Mouse (Mus musculus) kidney, postnatal 25 days (tissue): ENCODE results near the gene Ppan.
A peak's percentile ranks its signal among the peaks of the same experiment; 100 is the strongest.

ENCODE experiments used
- DNase-seq, 2 experiments: peaks; one replicate each; pipeline ENCODE4 v3.0.0; 2021; ENCODE audit warnings: mixed read lengths in 2 of 2

The Ppan gene

GRCm38 (mm10) chr9:20879097-20879792, 8.7 kb upstream of the Ppan start, which contains the start of gene Angptl6:
TSS of gene Angptl6 (minus strand) at chr9:20879727.
- DNase-seq = peak in 1 of 2 experiments; percentile 53

DNA sequence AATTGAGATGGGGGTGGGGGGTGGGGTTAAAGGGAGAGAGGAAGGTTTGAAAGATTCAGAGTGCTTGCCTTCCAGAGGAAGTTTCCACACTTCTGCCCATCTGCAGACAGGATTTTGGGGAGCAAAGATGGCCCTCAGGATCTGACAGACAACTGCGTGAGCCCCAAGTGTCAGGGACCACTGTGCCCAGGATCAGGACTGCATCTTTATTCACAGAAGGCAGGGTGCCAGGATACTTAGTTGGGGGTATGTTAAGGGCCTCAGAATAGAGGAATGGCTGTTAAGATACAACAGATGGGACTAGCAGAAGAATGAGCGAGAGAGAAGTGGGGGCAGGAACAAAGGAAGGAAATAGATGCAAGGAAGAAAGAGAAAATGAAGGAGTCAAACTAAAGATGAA, 1.4 kb upstream of the Ppan start:
- DNase-seq = no peak

GRCm38 (mm10) chr9:20887191-20887590, 784 bp upstream of the Ppan start:
- no peak for DNase-seq

GRCm38 (mm10) chr9:20888386-20888765, 401 bp downstream of the Ppan start:
- no peak for DNase-seq

GRCm38 (mm10) chr9:20889185-20890141, 1.5 kb downstream of the Ppan start:
- DNase-seq = peak in 1 of 2 experiments; percentile 43

GRCm38 (mm10) chr9:20890411-20890810, 2.4 kb downstream of the Ppan start:
- DNase-seq = no peak

DNA sequence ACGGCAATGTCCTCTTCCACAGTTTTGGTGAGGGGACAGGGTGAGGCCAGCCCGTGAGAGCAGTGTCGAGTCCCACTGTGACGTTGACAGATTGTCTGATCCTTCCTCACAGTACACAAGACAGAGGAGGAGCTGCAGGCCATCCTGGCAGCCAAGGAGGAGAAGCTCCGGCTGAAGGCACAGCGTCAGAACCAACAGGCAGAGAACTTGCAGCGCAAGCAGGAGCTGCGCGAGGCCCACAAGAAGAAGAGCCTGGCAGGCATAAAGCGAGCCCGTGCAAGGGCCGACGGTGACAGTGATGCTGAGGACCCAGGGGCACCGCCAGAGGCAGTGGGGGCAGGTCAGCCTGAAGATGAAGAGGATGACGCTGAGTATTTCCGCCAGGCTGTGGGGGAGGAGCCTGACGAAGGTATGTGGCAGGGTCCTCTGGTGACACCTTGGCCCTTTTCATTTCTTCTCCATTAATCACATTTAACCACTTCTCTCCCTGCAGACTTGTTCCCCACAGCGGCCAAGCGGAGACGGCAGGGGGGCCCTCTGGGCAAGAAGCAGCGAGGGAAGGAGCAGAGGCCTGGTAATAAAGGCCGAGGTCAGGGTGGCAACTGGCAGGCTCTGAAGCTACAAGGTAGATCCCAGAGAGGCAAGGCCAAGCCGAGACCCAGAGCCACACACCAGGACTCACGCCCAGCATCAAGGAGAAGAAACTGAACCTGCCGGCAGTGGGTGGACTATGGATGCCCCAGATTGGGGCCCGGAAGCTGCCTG, 3.5 kb downstream of the Ppan start:
- DNase-seq = peak in 1 of 2 experiments; percentile 48

DNA sequence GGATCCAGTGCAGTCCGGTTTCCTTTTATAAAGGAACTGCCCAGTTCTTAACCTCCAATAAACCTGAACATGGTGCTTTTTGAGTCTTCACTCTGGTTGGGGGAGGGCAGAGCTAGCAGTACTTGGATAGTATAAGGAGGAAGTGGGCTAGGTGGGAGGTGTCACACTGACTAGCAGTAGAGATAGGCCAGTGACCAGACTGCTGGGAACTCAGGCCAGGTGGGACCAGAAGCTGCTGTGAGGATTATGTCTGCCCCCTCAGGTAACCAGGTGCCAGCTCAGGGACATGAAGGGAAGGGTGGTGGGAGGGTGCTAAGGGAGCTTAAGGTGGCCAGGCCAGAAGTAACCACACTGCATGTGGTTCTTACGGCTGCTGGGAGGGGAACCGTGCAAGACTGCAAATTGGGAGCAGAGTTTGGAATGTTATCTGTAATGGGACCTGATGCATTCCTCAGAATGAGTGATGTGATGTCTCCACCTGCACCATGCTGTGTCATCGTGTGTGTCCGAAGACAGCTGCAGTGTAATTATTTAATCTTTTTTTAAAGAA, 4.2 kb downstream of the Ppan start:
- DNase-seq = no peak

GRCm38 (mm10) chr9:20893069-20893468, 5.1 kb downstream of the Ppan start:
- DNase-seq = no peak

- no peak for DNase-seq
Measured at GRCm38 (mm10) chr9:20893590-20894343, 5.8 kb downstream of the Ppan start.

DNA sequence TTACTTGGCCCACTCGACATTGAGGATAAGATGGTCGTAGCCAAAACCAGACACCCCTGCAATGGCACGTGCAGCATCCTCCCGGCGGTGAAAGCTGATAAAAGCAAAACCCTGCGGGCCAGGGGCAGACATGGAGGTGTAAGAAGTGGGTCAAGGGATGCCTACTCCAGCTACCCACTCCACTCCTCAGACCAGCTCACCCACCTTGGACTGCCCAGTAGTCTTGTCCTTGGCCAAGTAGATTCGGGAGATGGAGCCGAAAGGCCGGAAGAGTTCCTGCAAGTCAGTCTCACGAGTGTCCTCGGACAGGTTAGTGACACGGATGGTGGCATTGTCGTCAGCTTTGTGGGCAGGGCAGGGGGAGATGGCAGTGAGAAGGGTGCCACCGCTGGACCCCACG, 6.7 kb downstream of the Ppan start:
- DNase-seq = no peak

GRCm38 (mm10) chr9:20895382-20895781, 7.4 kb downstream of the Ppan start:
- DNase-seq = no peak

DNA sequence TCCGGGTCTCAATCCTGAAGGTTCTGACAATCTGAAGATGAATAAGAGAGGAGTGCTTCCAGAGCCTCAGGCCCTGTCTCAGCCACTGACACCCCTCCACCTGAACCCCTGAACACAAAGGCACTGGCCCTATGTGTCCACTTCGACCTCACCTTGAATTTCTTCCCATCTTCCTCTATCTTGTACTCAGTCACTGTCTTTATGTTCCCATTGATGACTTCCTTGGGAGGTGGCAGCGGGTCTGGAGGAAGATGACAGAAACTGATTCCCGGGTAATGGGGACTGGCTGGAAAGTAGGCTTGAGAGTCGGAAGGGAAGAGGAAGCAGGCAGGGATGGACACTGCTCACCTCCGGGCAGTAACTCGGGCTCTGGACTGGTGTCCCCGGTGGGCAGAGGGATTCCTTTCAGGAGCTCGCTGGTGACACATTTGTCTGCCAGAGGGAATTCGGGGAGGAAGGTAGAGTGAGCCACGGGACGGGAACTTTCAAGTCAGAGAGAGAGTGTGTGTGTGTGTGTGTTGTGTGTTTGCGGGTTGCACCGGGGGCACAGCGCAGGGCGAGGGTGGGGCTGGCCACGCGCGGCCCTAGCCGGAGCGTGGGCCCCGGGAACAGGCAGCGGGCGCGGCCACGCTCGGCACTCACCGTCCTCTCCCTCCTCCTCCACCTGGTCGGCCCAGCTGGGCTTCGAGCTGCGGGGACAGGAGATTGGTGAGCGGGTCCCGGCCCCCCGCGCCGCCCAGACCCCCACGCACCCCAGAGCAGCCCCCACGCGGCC, 9.9 kb downstream of the Ppan start:
- no peak for DNase-seq

DNA sequence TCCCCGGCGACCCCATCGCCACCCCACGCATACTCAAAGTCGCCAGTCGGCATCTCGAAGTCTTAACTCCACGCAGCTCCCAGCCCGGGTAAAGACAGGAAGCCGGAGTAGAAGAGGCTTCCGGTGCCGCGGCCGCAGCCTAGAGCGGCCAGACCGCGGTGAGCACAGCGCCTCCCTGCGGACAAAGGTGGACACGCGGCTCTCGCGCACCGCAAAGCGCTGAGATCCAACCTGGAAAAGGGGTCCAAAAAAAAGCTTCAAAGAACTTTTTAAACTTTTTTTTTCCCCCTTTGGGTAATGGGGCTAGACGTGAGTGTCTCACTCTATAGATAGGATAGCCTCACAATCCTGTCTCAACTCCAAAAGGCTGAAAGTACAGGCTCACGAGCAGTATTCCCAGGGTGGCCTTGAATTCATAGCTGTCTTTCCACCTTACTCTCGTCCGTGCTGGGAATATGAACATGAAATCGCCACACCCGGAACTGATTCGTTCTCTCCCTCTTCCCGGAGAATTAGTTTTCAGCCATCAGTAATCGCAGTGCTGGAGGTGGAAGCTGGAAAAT, 10.6 kb downstream of the Ppan start, which contains the start of gene Eif3g:
Gene Eif3g (minus strand): TSS at position 113 of the 563 bp plus-strand sequence.
- peak; percentile 87 to 91 for DNase-seq

GRCm38 (mm10) chr9:20901466-20902173, 13.6 kb downstream of the Ppan start:
- DNase-seq = peak in 1 of 2 experiments; percentile 58

DNA sequence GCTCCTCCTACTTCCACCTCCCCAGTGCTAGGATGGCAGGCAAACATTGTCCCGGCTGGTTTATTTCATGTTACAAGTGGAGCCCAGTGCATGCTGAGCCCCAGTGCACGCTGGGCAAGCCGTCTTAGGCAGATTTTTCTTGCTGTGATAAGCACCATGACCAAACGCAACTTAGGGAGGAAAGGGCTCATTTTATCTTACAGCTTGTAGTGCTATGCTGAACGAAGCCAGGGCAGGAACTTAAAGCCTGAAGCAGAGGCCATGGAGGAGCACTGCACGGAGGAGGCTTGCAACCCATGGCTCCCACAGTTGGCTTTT, 14.2 kb downstream of the Ppan start:
- no peak for DNase-seq

DNA sequence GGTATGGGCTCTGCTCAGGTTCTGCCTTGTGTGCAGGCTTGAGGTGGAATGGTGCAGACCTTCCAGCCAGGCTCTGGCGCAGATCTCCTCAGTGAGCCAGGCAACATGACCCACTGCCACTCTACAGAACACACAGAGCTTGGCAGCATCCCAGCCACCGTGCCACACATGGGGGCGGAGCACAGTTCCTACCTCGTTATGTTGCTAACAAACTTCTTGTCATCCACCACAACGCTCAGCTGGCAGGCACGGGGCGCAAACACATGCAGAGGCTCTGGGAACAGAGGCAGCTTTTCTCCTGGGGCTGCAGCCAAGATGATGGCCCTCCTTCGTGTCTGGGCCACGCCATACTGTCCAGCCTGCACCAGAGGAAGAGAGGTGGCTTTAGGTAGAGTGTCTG, 22.0 kb downstream of the Ppan start:
- no peak for DNase-seq

- DNase-seq = peak; percentile 54 to 61
Measured at GRCm38 (mm10) chr9:20916160-20916559, 28.2 kb downstream of the Ppan start.

DNA sequence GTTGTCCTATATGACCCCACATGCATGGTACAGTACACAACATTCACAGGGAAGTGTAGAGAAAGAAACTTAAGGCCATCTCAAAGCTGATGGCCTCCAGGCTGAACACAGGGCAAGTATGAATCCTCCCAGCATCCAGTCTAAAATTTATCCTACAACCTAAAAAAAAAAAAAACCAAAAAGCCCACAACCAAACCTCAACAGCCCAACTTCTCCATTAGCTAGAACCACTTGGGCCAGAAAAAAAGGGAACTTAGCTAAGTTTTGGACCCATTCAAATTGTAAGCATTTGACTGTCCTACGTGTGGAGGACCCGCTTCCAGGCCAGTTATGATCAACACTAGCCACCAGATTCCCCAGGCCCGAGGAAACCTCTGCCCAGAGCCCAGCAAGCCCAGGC, 35.3 kb downstream of the Ppan start:
- no peak for DNase-seq
